Mouse (Mus musculus) lung, embryonic 14.5 days (tissue): ENCODE data around the gene Pfkfb4. TPM values are rescaled to one million over a fixed set of nuclear protein-coding genes. Genes with fewer than 3 reads are reported as not detected.

ENCODE experiments used
- ATAC-seq: fragments of 200-750 bp; cut with Nextera tagmentation; 2 replicates; pipeline ENCODE4 v1.8.0; 2017; ENCODE audit warnings: mild to moderate bottlenecking, moderate TSS enrichment, moderate library complexity; ENCODE audit not compliant: insufficient read depth
- DNase-seq: peaks from one replicate; pipeline ENCODE4 v3.0.0-alpha.2; 2015
- H3K27ac ChIP-seq: fragments of 300-500 bp; sonication (generic); 2 replicates; pipeline ENCODE4 v1.5.1; 2014; ENCODE audit warnings: low read depth, mild to moderate bottlenecking, moderate library complexity
- H3K27me3 ChIP-seq: fragments of 300-500 bp; sonication (generic); 2 replicates; pipeline ENCODE4 v1.6.1; 2014; ENCODE audit warnings: low read length, control low read depth; ENCODE audit not compliant: insufficient read depth
- H3K36me3 ChIP-seq: fragments of 300-500 bp; sonication (generic); 2 replicates; pipeline ENCODE4 v1.6.1; 2014; ENCODE audit warnings: control low read depth; ENCODE audit not compliant: insufficient read depth
- H3K4me1 ChIP-seq: fragments of 300-500 bp; sonication (generic); 2 replicates; pipeline ENCODE4 v1.6.1; 2014; ENCODE audit warnings: antibody characterized with exemption, control low read depth; ENCODE audit not compliant: insufficient read depth
- H3K4me2 ChIP-seq: fragments of 300-500 bp; sonication (generic); 2 replicates; pipeline ENCODE4 v1.6.1; 2014; ENCODE audit warnings: mild to moderate bottlenecking
- H3K4me3 ChIP-seq: fragments of 300-500 bp; sonication (generic); 2 replicates; pipeline ENCODE4 v1.5.1; 2014; ENCODE audit warnings: low read depth, low read length
- H3K9ac ChIP-seq: fragments of 300-500 bp; sonication (generic); 2 replicates; pipeline ENCODE4 v1.6.1; 2014
- H3K9me3 ChIP-seq: fragments of 300-500 bp; sonication (generic); 2 replicates; pipeline ENCODE4 v1.6.1; 2016; ENCODE audit warnings: low read depth, low read length, control low read depth
- CTCF ChIP-seq: IDR thresholded peaks from 2 replicates; pipeline ENCODE4 v1.5.1; 2016; ENCODE audit warnings: antibody characterized with exemption, low read depth
- WGBS: fragments of 180-500 bp; shearing (Covaris S2); extraction: QIAGEN DNeasy Blood & Tissue Kit; methylation state at CpG from one replicate; pipeline ENCODE4 v1.1.7; 2014; 5-methylcytosine and 5-hydroxymethylcytosine counted together
- polyA plus RNA-seq: library from polyadenylated mRNA; unstranded; fragments of >200 nt; fragmentation: Nextera tagmentation; extraction: Ambion mirVana; gene quantifications from 2 replicates; pipeline ENCODE4 v1.2.1, GENCODE M21; 2014

Pfkfb4 gene
- polyA plus RNA-seq, 1 experiment from 2014 or later, result 7.6 TPM

GRCm38 (mm10) chr9:109046306-109046705, 54.7 kb downstream of the Pfkfb4 start:
- peak; percentile 80 for TF ChIP-seq CTCF
- Histone ChIP-seq H3K4me1 (0 out of 2 replicates have a peak, but pooled peaks cover 2% of the 10 kb centered on the region), H3K9me3 (no peaks in the 10 kb centered on the region), H3K36me3 (peaks cover 3% of the 10 kb centered on the region; the same call in 1 of the 2 replicates), H3K27me3 (no peaks in the 10 kb centered on the region), H3K4me2 (no peak overlapping the region), H3K9ac (no peak overlapping the region), H3K27ac (no peak overlapping the region), H3K4me3 (no peak overlapping the region)
- WGBS, result 33% methylated on average over 5 of the region's 5 CpGs
- peak; percentile 65 for DNase-seq
- ATAC-seq, result no peak

- no peak overlapping the region for H3K27ac ChIP-seq
- no peak overlapping the region for H3K4me3 ChIP-seq
- H3K4me1 ChIP-seq, result no peaks in the 10 kb centered on the region
- peaks cover 5% of the 10 kb centered on the region; the same call in 1 of the 2 replicates for H3K36me3 ChIP-seq
- no peaks in the 10 kb centered on the region for H3K27me3 ChIP-seq
- ATAC-seq (no peak), DNase-seq (no peak)
- 60% methylated on average over 7 of the region's 7 CpGs for WGBS
- no peak overlapping the region for H3K4me2 ChIP-seq
- TF ChIP-seq CTCF, result no peak
- no peak overlapping the region for H3K9ac ChIP-seq
- H3K9me3 ChIP-seq, result no peaks in the 10 kb centered on the region
These were observed 57.7 kb downstream of the Pfkfb4 start for GRCm38 (mm10) chr9:109049316-109049715.

DNA sequence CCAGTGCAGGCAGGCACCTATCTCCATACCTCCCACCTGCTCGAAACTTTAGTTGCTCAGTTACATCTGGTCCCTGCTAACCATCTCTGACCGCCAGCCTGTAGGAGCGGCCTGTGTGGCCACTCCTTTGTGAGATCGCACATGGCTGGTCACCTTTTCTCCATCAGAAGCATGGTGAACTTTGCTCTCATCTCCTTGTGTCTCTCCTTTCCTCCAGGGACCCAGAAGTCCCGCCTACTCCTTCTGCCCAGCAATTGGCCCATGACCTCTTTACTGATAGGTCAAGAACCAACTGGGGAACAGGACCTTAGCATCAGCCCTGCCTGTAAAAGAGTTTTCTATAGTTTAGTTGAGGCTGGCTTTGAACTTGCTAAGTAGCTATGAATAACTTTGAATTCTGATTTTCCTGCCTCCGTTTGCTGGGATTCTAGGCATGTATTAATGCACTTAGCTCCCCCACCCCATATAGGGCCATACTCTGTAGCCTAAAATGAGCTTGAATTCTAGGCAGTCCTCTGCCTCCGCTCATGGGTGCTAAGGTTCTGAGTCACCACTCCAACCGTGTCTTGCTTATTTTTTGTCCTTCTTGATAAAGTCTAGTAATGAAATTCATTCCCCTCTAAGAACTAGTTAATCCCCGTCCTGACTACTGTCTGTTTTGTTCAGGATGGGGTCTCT, 58.6 kb downstream of the Pfkfb4 start:
- Histone ChIP-seq H3K9ac (no peak overlapping the region), H3K36me3 (peaks cover 5% of the 10 kb centered on the region; the same call in 1 of the 2 replicates), H3K4me3 (no peak overlapping the region), H3K9me3 (no peaks in the 10 kb centered on the region), H3K4me1 (0 out of 2 replicates have a peak, but pooled peaks cover 4% of the 10 kb centered on the region), H3K4me2 (no peak overlapping the region), H3K27ac (no peak overlapping the region), H3K27me3 (no peaks in the 10 kb centered on the region)
- DNase-seq, result no peak
- 77% methylated on average over 9 of the region's 9 CpGs for WGBS
- no peak for TF ChIP-seq CTCF
- ATAC-seq, result no peak

DNA sequence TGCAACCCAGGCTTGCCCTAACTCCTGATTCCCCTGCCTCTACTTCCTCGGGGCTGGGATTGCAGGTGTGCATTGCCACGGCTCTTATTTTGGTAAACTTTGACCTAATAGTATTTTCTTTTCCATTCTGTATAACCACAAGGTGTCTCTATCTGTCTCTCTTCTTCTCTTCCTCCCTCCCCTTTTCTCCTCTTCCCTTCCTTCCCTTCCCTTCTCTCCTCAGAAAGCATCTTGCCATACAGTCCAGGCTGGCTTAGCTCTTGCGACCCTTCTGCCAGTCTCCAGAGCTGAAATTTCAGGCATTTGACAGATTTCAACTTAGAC, 59.1 kb downstream of the Pfkfb4 start:
- WGBS, result 65% methylated on average over 3 of the region's 3 CpGs
- DNase-seq, result no peak
- H3K4me1 ChIP-seq, result 0 out of 2 replicates have a peak, but pooled peaks cover 4% of the 10 kb centered on the region
- H3K36me3 ChIP-seq, result peaks cover 5% of the 10 kb centered on the region; the same call in 1 of the 2 replicates
- no peak overlapping the region for H3K4me2 ChIP-seq
- no peak overlapping the region for H3K4me3 ChIP-seq
- no peaks in the 10 kb centered on the region for H3K27me3 ChIP-seq
- no peak overlapping the region for H3K27ac ChIP-seq
- no peaks in the 10 kb centered on the region for H3K9me3 ChIP-seq
- TF ChIP-seq CTCF, result no peak
- no peak overlapping the region for H3K9ac ChIP-seq
- no peak for ATAC-seq

DNA sequence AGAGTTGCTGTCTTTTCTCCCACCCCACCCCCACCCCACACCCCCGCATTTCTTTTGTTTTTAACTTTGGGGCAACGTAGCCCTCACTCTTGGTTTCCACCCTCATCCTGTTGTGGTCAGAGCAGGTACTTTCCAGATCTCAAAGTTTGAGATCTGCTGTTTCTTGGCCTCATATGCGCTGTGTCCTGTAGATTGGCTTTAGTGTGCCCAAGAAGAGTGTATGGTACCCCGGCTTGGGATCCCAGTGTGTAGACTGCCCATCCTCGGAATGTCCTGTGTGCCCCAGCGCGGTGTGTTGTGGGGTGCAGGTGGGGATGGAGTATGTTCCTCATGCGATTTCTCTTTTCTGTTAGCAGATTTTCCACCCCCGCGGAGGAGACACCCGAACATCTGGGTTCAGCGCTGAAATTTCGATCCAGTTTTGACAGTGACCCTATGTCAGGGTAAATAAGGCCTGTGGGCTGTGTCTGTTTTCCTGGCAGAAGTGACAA, 59.5 kb downstream of the Pfkfb4 start:
- 91% methylated on average over 13 of the region's 13 CpGs for WGBS
- Histone ChIP-seq H3K27ac (no peak overlapping the region), H3K9me3 (no peaks in the 10 kb centered on the region), H3K4me1 (0 out of 2 replicates have a peak, but pooled peaks cover 4% of the 10 kb centered on the region), H3K9ac (no peak overlapping the region), H3K27me3 (no peaks in the 10 kb centered on the region), H3K4me3 (no peak overlapping the region), H3K36me3 (peaks cover 5% of the 10 kb centered on the region; the same call in 1 of the 2 replicates), H3K4me2 (no peak overlapping the region)
- DNase-seq, result no peak
- TF ChIP-seq CTCF, result no peak
- no peak for ATAC-seq

DNA sequence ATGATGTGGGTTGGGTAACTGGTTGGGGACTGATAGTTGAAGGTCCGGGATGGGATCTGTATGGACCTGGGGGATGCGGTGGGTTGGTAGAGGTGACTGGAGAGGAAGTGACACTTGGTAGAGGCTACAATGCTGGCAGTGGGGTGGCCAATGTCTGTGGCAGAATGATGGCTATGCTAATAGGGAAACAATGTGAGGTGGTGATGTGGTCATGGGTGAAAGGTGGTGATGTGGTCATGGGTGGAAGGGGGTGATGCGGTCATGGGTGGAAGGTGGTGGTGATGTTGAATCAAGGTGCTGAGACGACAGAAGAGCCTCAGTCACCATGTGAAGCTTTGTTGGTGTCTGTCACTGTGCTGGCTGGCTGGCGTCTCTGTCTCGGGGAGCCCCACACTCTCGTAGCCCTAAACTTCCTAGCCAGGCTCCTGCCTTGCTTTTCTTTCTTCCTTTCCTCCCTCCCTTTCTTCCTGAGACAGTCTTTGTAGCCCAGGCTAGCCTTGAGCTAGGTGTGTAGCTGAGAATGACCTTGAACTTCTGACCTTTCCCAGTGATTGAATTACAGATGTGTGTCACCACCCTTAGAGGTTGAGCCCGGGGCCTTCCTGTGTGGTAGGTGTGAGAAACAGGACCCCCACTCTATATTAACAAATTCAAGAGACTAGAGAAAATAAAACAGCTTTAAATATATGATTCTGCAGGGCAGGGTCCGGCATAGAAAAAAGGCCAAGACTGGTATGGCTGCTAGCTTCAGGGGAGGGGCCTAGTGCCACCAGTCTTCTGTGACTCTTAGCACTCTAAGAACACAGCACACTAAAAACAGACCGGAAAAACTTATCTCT, 60.3 kb downstream of the Pfkfb4 start:
- no peak for TF ChIP-seq CTCF

More for the DNA sequence above, 60.3 kb downstream of the Pfkfb4 start:
- ATAC-seq, result no peak
- no peak for DNase-seq
- 84% methylated on average over 10 of the region's 10 CpGs for WGBS
- Histone ChIP-seq H3K4me2 (no peak overlapping the region), H3K9ac (no peak overlapping the region), H3K4me3 (no peak overlapping the region), H3K27me3 (no peaks in the 10 kb centered on the region), H3K4me1 (0 out of 2 replicates have a peak, but pooled peaks cover 4% of the 10 kb centered on the region), H3K27ac (no peak overlapping the region), H3K9me3 (no peaks in the 10 kb centered on the region), H3K36me3 (peaks cover 12% of the 10 kb centered on the region; the same call in 1 of the 2 replicates)
